Mouse (Mus musculus) urinary bladder, postnatal 25 days (tissue): ENCODE data around the gene Sctr.
A peak's percentile ranks its signal among the peaks of the same experiment; 100 is the strongest.

ENCODE experiments used
- DNase-seq: peaks from one replicate; pipeline ENCODE4 v3.0.0; 2022; ENCODE audit warnings: low spot score

Sctr gene

DNA sequence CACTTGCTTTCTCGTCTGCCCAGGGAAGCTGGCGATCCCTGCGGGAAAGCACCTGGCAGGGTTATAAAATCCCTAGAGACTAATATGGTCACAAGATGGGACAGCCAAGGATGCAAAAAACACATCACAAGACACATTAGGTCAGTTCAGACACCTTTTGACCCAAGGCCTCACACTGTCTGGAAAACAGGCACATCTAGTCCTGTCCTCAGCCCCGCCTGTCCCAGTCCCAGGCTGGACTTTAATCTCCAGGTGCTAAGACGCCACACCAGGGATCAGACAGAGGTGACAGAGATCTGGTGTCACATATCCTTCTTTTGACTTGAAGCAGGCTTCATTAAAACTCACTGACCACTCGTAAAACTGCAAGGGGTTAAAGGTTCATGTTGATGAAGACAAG, 63.5 kb downstream of the Sctr start:
- no peak for DNase-seq

DNA sequence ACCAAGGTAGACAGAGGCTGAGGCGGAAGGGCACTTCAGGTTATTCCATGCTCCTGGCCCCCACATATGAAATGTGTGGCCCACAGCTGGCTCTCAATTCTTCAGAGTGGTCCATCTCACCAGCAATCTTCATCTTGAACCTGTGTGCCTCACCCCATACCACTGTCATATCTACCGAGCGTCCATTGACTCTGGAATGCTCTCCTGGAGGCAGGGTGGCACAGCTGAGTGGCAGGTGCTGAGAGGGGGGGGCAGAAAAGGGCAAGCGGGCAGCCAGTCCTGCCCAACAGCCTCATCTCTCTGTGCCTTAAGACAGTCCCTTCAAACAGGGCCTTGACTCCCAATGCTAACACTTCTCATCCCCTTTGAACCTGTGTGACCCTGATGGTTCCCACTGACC, 64.4 kb downstream of the Sctr start:
- no peak for DNase-seq

DNA sequence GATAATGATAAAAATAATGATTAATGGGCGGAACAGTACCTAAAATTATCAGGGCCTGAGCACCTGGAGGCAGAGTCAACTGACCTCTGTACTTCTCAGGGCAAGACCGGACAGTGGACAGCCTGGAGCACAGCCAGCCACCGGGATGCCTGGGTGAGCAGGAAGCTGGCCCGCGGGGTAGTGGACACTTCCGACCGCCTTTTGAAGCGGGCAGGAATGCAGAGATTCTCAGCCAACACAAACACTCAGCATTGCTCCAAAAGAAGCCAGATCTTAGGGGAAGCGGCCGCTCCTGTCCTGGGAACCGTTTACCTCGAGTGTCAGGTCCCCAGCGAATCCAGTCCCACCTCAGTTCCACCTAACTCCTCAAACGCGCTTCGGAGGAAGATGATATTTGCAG, 66.2 kb downstream of the Sctr start:
- peak; percentile 34 for DNase-seq

DNA sequence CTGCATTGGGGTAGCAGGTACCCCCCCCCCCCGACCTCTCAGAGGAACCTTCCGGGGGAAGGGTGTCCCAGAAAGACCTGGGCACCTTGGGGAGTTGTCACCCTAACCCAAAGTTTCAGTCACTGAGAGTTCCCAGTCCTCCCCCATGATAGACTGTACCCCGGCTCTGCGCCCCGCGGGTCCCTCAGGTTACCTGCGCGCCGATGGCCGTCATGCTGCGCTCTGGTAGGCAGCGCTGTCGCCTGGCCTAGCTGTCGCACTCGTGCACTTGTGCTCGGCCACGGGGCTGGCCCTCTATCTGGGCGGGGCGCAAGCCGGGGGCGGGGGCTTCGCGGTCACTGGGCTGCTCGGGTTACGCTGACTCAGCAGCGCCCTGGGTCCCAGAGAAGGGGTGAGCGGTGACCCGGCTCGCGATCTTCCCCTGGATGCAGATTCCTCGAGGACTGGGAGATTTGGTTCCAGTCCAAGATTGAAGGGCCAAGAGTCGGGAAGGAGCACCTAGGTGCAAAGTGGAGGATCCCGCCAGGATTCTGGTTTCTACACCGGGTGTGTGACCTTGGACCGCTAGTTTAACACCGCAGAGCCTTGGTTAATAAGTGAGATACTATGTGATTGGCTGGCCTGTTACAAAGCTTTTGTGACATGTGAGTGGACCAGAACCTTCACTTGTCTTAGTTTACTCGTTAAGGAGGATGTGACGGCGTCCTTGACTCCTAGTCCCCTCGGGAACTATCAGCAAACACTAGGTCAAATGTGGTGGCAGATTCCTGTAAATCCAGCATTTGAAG, 67.0 kb downstream of the Sctr start, which contains the start of gene Tmem37:
Gene Tmem37, minus strand, starts transcription at position 556 of the 788 bp plus-strand sequence.
- DNase-seq: peak; percentile 61

DNA sequence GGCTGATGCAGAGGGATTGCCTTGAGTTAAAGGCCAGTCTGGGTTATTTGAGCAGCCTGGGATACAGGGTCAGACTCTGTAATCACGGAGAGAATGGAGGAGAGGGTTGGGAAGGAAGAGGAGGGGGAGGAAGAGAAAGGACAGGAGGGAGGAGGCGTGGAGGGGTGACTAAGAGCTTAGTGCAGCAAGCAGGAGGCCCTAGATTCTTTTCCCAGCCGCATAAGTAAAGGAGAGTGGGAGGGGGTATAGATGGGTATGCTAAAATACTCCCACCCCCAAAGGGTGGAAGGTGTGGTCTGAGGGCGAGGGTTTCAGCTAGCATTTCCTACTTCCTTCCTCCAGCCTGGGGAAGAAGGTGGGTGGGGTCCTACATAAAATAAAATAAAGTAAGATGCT, 67.6 kb downstream of the Sctr start:
- no peak for DNase-seq

DNA sequence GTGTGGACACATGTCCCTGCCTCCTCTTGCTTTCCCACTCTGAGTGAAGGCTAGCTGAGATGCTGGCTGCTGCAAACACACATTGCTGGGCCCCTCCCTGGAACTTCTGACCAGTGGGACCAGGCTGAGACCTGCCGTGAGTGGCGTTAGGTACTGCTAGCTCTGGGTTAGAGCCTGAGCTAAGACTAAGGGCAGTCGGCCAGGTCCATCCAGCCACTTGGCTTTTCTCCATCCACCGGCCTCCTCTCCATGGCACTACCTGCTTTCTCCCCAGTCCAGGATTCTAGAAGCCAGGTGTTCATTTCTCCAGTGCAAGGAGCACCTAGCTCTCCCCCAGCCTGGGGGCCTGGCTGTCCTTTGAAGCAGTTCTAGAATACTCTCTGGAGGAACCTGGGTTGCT, 68.2 kb downstream of the Sctr start:
- DNase-seq: no peak

DNA sequence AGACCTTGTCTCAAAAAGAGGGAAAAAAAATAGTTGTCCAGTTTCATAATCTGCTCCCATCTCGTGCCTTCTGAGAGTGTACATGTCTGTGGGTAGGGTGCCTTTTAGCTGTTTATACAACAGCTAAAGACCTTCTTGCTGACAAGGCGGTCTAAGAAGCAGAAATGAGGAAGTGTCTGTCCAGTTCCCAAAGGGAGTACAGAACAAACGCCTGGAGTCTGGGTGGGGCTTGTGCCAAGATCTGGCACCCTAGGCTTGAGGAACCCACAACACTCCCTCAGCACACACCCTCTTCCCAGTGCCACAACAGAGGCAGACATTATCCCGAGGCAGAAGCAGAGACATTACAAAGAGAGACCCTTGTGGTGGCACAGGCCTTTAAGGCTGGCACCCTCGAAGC, 68.8 kb downstream of the Sctr start:
- no peak for DNase-seq

DNA sequence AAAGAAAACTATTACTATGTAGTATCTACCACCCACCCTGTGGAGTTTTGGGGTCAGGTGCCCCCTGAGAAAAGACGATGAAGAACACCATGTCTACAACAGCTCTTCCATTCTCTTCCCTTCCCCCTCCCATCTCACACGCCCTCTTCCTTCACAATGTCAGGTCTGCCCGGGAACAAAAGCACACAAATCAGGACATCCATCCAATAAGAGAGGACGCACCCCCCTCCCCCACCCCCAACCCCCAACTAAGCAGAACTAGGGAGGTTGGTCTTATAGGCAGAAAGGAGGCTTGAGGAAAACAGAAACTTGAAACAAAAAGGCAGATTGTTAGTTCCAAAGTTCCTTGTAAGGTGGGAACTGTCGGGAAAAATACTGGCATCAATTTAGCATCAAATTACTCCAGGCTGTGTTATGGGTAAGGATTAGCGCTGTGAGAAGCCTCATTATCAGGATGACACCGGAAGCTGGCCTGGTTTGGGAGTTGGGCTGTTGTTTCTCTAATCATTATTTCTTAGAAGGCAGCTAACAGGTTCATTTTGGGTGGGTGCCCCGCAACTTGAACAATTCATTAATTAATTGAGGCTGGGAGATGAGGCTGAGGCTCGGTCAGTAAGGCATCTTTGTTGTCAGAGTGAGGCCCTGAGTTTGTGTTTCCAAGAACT, 71.2 kb downstream of the Sctr start:
- DNase-seq: no peak

DNA sequence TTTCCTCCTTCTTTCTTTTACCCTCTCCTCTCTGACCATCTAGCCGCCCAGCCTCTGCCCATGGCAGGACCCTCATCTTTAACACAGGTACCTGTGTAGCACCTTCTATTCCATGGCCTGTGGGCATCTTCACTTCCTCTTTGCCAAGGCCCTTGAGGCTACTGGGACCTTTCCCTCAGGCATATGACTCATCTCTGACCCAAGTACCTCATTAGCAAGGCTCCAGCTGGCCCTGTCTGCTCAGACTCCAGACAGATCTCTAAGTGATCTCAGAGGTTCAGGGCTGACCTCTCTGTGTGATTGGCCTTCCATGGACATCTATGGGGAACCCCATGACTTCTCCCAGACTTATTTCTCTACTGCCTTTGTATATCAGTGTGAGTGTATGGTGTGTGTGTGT, 73.9 kb downstream of the Sctr start:
- no peak for DNase-seq

DNA sequence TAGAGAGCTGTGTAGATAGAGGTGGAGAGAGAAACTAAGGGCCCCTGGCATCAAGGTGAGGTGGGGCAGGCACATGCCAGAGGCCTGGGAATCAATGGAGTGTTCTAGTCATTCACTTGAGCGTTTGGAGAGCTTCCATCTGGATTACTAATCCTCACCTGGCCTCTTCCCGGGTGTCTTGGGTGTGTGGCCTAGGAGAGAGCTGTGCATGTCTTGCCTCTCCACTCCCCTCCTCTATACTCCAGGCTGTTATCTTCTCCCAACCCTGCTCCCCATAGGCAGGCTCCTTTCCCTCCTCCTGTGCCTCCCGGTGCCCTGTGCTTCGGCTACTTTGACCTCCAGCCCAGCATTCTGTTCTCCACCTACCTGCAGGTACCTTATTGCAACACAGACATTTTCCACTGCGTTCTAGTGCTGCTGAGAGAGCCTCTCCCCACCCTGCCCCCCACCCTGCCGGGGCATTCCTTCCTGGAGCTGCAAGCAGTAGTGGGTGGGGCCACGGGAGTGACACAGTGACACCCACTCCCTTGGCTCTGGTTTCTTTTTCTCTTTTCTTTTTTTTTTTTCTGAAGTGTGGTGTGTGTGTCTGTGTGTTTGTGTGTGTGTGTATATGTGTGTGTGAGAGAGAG, 76.4 kb downstream of the Sctr start:
- no peak for DNase-seq

DNA sequence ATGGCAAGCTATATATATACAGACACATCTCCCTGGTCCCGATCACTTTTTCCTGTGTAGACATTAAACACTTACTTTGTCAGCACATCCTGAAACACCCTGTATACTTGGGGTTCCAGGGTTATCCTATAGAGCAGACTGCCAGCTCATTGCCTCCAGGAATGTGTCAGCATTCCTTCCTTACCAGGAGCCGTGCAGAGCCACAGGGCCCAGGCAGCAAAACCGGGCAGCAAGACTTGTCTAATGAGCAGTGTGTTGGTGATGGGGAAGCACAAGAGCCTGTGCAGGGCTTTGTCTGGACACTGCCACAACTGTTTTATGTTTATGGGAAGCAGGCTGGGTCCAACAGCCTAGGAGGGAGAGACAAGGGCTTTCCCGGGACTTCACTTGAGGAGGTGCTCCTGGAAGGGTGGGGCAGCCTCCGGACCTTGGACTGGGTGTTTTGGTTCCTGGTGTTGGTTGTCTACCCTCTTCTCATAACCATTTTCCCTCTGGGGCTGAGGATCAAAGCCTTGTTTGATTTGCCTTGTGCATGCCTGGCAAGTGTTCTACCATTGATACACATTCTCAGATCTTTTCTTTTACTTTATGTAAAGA, 77.3 kb downstream of the Sctr start:
- DNase-seq: no peak

DNA sequence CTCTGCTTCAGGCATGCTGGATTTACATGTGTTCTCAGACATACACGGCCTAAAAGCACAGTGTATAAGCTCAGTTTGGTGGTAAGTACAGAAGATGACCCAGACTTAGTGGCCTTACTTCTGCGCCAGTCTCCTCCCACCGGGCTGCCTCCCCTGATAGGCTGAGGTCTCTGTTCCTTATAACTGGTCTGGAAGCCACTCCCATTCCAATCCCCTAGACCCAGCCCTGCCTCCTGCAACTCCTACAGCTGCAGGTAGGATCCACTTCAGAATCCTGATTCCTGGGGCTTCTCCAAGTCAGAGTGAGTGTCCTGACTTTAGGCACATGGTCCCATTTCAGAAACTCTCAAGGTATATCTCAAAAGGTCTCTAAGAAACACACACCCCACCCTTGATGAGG, 79.0 kb downstream of the Sctr start:
- no peak for DNase-seq

DNA sequence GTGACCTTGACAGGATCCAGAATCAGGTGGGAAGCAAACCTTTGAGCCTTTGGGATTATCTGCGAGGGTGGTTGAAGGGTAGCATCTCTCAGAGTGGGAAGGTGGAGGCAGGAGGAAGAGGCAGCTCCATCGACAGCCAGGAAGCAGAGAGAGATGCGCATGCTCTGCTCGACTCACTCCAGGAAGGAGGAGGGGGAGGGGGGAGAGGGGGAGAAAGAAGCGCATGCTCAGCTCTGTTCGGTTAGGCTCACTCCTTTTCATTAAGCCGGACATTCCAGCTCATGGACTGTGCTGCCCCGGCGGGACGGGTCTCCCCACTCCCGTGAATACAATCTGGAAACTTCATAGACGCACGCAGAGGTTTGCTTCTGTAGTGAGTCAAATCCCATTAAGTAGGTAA, 80.0 kb downstream of the Sctr start:
- no peak for DNase-seq

DNA sequence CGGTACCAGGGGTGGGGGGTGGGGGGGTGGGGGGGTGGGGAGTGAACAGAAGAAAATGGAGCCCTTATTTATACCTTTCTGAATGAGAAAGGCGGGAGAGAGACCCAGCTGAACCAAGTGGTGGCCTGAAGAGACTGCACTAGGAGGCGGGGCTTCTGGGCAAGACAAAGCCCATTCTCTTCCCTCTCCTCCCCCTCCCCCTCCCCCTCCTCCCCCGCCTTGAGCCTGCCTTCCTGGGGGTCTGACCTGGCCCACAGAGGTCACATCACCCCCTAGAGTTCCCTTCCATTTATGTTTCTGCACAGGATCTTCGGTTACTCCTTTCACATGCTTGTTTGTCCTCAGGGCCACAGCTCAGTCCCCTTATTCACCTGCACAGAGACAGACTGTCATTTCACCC, 82.5 kb downstream of the Sctr start:
- no peak for DNase-seq

DNA sequence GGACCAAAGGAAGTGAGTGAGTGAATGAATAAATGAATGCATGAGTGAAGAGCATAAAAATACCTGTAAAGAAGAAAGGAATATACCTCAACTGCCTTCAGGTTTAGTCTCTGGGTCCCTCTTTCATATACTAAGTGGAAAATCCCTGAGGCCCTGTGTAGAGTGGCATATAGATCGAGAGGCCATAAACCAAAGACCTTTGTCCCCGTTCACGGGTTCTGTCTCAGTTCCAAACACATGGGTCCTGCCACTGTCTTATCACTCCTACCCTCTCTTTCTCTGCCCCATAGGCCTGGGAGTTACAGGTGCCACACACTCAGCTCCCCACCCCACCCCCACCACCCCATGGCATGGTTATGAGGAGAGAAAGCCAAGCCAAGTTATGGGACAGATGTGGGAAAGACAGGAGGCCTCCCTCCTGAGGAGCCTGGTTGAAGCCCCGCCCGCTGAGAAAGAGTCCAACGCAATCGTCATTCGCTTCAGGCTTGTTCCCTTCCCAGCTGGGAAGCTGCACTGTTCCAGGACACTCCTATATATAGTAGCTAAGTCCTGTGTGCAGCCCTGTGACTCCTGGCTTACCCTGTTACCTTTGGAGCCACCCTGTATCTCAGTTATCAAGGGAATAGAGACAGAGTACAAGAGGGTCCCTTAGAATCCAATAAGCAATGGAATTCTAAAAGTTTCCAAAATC, 84.3 kb downstream of the Sctr start:
- no peak for DNase-seq

DNA sequence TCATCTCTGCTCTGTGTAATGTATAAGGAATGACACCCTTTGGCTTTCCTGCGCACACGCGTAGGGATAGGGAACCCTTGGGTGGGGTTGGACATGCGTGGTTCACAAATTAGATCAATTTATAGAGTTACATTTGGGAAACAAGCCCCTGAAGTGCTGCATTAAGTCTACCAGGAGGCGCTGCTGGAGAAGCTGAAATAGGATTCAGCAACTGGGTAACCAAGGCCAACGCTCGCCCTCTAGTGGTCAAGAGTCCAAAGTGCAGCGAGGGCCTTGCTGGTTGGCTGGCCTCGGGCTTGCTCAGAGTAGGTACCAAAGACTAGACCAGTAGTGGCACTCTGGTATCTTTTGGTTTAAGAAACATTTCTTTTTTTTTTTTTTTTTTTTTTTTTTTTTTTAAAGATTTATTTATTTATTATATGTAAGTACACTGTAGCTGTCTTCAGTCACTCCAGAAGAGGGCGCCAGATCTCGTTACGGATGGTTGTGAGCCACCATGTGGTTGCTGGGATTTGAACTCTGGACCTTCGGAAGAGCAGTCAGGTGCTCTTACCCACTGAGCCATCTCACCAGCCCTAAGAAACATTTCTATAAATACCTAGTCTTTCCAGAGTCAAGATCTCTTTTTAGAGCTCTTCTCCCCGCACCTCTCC, 86.9 kb downstream of the Sctr start:
- peak; percentile 83 for DNase-seq

DNA sequence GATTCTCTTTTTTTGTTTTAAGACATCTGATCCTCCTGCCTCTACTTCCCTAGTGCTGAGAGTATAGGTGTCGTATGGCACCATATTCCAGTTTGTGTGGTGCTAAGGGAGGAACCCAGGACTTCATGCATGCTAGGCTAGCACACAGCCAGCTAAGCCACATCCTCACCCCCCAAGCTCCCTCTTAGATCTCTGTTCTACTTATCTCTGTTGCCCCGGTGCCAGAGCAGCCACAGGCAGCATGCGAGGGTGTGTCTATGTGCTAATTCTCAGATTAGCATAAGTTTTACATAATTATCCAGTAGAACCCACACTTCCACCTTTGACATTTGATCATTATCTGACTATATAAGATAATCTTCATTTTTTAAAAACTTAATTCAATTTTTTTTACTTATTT, 88.2 kb downstream of the Sctr start:
- DNase-seq: no peak

DNA sequence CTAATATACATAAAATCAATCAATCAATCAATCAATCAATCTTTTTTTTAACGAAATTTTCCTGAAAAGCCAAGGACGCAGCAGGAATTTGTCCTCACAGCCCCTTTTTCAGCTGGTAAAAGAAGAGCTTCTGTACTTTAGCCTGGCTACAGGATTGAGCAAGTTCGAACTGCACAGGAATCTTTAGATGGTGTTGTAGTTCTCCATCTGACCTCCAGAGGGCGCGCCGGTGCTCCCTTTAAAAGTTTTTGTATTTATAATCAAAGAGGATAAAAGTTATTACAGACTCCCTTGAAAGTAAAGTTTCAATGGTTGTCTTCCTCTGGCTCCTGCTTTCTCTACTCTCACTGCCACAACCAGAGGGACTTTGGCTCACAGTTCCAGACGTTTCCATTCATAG, 91.6 kb downstream of the Sctr start:
- peak; percentile 69 for DNase-seq

DNA sequence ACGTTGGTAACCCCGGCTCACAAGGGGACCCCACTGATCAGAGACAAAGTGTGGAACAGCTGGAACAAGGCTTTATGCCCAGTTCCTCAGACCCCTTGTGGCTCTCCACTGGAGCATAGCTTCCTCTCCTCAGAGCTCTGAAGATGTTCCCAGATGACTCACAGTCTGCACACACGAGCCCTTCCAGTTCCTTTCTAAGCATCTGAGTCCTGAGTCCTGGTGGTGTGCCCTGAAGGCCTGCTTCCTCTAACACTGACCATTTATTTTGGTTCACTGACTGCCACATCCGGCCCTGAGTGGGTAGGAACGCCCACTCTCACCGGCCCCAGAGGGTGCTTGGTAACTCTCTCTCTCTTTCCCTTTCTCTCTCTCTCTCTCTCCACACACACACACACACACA, 92.8 kb downstream of the Sctr start:
- no peak for DNase-seq

DNA sequence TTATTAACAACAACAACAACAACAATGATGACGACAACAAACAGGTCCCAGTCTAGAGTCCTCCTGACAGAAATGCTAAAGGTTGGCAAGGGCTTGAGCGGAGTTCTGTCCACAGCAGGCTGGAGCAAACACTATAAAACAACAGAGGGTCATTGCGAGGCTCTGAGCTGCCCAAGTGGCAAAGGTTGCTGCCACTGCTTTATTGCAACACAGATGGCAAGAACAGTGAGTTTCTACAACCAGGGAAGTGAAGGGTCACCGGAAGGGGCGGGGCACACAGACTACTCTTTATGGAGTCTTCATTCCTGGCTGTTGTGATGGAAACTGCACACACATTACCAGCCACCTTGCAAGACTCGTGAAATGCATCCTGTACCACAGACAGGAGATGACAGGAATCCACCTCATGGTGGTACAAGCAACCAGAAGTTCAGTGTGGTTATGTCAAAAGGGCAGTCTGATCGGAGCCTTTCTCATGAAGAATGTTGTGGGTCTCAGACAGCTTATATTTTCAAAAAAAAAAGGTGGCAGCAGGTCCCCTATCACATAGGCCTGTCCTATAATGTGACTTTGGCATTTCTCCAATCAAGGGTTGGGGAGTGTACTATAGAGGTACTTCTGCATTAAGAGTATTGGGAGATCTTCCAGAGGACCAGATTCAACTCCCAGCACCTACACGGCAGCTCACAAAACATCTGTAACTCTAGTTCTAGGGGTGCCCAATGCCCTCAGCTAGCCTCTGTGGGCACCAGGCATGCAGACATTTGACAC, 93.9 kb downstream of the Sctr start:
- no peak for DNase-seq

DNA sequence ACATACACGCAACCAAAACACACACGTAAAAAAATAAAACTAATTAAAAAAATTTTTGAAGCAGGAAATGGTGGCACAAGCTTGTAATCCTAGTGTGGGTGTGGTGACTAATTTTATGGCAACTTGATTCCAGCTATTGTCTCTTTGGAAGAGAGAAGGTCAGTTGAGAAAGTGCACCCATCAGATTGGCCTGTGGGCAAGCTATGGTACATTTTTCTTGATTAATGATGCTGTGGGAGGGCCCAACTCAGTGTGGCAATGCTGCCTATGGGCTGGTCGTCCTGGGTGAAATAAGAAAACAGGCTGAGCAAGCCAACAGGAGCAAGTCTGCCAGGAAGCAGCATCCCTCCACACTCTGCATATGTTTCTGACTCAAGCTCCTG, 94.5 kb downstream of the Sctr start:
- no peak for DNase-seq
